Mouse (Mus musculus) cerebellum, adult (tissue): ENCODE results near the gene Chpf2.

Experiments used
- ATAC-seq: cut with Nextera tagmentation; 2 replicates; pipeline ENCODE4 v1.9.2; 2017; ENCODE audit warnings: mild to moderate bottlenecking, moderate library complexity, mixed read lengths; ENCODE audit not compliant: insufficient number of reproducible peaks, low FRiP score, low TSS enrichment

Chpf2 gene

GRCm38 (mm10) chr5:24589511-24590500 lies 3.3 kb downstream of the Chpf2 start:
- no peak for ATAC-seq

DNA sequence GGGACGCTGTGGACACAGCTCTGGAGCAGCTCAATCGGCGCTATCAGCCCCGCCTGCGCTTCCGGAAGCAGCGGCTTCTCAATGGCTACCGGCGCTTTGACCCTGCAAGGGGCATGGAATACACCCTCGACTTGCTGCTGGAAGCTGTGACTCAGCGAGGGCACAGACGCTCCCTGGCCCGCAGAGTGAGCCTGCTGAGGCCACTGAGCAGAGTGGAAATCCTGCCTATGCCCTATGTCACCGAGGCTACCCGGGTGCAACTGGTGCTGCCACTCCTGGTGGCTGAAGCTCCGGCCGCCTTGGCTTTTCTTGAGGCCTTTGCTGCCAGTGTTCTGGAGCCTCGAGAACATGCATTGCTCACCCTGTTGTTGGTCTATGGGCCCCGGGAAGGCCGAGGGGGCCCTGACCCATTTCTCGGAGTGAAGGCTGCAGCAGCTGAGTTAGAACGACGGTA lies 4.8 kb downstream of the Chpf2 start:
- ATAC-seq: no peak

DNA sequence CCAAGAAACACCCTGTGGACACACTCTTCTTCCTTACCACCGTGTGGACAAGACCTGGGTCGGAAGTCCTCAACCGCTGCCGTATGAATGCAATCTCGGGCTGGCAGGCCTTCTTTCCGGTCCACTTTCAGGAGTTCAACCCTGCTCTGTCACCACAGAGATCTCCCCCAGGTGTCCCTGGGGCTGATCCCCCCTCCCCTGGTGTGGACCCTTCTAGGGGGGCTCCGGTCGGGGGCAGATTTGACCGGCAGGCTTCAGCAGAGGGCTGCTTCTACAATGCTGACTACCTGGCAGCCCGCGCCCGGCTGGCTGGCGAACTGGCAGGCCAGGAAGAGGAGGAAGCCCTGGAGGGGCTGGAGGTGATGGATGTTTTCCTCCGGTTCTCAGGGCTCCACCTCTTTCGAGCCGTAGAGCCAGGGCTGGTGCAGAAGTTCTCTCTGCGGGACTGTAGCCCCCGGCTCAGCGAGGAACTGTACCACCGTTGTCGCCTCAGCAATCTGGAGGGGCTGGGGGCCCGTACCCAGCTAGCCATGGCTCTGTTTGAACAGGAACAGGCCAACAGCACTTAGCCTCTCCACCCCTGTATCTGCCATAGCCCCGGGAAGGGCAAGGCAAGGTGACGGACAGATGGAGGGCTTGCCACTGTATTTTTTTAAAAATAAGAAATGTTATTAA lies 5.4 kb downstream of the Chpf2 start:
- ATAC-seq: no peak

DNA sequence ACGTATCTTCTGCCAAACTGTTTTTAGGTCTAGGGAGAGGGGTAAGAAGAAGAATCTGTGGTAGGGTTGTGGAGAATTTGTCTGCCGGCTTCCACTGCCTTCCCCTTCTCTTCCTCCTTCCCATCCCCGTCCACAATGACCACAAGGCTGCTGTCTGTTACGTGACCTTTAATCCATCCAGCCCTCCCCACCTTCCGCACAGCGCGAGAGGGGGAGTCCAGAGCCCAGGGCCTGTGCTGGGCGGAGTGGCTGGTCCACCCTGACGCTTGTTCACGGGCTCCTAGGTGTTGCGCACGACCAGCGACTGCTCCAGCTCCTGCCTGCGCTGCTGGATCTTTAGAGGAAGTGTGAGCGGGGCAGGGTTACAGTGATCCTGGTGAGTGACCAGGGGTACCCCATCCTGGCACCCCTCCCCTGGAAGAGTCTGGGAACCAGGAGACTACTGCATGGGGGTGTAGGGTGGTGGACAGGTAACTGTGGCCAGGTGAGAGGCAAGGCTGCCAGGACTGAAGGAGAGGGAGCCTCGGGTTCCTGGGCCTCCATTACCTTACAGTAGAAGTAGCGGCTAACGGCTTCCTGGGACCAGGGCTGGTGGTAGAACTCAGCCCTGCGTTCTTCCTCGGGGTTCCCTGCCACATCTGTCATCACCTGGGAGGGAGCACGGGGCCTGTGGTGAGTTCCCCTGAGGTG lies 6.1 kb downstream of the Chpf2 start:
- ATAC-seq: no peak

DNA sequence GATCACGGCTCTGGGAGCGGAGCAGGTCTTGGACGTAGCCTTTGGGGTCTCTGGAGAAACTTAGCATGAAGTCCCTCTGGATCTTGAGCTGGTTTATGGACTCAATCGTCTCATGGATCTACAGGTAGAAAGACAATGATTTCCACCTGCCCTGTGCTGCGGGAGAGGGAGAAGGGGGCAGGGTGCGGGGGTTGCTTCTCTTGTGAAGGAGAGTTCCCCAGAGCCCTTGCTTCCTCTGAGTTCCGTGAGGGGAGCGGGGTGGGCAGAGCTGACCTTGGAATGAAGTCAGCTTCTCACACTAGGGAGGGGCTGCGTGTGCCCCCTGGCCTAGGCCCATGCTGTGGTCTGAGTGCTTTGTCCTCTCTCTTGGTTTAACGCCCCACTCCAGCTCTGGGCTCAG lies 6.7 kb downstream of the Chpf2 start:
- no peak for ATAC-seq

DNA sequence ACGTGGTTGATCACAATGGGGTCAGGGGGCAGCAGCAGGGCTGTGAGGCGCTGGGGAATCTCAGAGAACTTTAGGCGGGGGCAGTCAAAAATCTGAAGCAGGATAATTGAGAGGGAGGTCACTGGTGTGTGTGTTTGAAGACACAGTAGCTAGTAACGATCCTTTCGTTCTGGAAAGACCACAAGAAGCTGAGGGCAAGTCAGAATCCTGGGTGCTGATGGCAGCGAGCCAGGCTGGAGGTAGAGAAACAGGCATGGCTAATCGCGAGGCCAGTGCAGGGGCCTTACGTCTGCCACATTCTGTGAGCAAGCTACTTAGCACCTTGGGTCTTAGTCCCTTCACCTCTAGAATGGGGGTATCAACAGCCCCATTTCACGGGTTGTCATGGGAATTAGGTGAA lies 7.4 kb downstream of the Chpf2 start:
- ATAC-seq: no peak

DNA sequence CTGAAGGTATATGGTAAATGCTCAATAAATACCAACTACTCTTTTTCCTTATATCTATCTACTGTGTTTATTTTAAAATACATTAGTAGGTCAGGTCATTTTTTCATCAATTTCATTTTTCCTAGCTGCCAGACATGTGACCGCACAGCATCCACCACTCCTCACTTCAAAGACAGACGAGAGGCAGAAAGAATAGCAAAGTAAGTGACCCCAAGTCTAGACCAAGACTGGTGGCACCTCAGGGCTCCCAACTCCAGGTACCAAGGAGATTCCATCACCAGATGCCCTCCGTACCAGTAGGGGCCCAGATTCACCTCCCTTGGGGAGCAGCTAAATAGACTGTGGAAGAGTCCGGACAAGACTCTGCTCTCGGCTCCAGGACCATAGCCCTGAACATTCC lies 7.8 kb downstream of the Chpf2 start:
- ATAC-seq: no peak

GRCm38 (mm10) chr5:24595261-24595660 lies 8.7 kb downstream of the Chpf2 start:
- no peak for ATAC-seq

GRCm38 (mm10) chr5:24595786-24596380 lies 9.3 kb downstream of the Chpf2 start:
- ATAC-seq: no peak

- no peak for ATAC-seq
Observed at GRCm38 (mm10) chr5:24596519-24597171, 10.1 kb downstream of the Chpf2 start.

- peak; percentile 43; the same call in 1 of the 2 replicates for ATAC-seq
Observed at GRCm38 (mm10) chr5:24597221-24597728, 10.7 kb downstream of the Chpf2 start.

DNA sequence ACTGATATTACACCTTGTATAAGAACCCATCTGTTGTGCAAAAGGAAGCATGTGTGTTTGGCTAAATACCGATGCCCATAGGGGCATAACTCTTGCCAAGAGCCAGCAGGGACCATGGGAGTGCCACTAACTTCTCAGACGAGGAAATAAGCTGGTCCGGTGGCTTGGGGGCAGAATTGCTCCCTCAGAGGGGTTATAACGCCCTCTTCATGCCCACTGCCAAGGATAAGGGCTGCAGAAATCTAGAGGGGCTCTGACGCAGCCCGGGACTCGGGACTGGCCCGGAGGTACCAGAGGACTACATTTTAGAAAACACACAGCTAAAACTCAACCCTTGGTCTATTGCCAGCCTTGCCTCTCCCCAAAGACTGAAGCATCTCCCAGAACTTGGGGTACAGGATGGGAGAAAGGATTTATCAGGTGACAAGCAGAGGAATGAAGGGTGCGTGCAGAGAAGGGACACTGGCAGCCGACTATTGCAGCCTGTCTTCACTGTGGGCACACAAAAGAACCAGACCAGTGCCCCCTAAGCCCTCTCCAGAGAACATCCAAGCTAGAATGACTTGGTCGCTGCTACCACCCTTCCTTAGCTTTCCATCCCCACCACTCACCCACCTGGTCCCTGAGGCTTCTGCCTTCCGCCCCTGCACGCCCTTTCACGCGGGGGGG lies 11.5 kb downstream of the Chpf2 start:
- ATAC-seq: no peak

DNA sequence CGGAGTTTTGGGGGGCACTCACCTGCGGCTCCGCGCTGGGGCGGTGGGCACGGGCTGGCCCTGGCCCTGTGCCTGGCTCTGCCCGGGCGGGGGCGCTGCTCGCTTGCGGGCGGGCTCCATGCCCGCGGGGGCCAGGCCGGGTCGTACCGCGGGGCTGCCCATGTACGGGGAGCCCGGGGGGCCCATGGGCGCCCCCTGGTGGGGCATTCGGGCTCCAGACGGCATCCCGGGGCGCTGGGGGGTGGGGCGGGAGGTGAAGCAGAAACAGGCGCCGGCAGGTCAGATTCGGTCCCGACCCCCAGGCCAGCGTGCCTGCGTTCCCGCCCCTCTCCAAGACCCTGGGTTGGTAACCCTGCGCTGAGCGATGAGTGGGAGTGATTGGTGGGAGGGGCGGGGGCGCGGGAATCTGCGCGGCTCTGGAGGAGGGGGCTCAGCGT lies 12.0 kb downstream of the Chpf2 start:
- no peak for ATAC-seq

DNA sequence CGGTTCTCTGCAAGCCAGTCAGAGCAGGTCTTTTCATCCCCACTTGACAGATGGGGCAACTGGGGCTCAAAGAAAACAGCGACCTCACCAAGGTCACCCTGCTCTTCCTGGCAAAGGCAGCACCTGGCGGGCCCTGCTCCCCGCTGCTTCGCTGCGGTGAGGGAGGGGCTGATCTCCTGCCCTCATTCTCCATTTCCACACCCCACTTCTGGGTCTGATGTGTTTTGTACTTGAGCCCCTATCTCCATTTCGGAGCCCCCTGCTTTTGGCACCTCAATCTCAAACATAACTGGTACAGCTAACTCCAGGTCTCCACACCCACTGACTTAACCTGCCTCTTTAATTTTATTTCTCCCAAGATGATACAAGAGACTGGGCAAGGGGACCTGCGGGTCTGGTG lies 12.6 kb downstream of the Chpf2 start:
- ATAC-seq: no peak

DNA sequence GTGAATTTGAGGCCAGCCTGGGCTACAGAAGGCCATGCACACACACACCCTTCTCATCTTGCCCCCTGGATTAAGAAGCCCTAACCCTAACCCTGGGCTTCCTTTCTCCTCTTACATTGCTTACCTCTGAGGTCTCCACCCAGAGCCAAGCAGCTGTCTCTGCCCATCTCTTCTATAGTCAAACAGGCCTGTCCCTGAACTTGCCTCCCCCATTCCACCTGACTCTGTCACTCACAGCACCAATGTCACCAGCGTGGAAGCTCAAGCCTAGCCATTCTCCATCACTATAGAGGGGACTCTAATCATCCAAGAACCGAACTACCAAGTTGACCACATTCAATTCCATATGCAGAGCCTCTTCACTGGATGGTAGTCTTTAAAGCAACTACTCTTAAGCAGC lies 13.7 kb downstream of the Chpf2 start:
- ATAC-seq: no peak

DNA sequence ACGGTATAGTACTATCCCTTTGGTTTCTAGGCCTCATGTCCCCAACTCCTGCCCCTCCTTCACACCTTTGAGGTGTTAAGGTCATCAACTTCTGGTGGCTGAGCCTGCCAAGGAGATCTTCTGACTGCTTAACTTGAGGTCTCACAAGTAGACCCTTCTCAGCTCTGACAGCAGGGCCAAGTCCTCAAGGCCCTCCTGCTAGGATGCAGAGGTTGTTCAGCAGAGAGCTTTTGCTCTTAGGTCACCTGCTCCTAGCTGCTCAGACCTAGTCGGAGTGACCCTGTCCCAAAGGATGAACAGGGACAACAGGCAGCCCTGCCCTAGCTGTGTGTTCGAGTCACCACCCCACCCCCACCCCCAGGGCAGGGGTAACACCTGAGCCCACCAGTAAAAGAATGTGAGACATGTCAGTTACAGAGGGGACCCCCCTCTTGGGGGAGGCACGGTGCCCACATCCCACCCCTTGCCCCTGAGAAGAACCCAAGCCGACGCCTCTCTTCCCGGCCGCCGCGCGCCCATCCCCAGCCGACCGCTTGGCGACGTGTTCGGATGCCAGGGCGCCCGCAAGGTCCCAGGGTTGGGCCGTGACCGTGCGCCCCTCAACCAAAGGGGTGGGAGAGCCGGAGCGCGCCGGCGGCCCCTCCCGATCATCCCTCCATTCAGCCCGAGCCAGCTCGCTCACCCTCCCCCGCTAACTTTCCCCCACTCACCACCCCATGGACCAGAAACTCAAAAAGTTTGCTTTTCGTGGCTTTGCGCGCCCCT lies 14.7 kb downstream of the Chpf2 start:
- no peak for ATAC-seq

- no peak for ATAC-seq
Observed at GRCm38 (mm10) chr5:24601911-24602750, 15.6 kb downstream of the Chpf2 start.
